Mouse (Mus musculus) ovary, adult 18-20 months (tissue): Measurements from ENCODE around the gene Eef2k.

Source experiments
- DNase-seq: peaks from one replicate; pipeline ENCODE4 v3.0.0; 2022; ENCODE audit warnings: low spot score, mixed read lengths

Eef2k gene

DNA sequence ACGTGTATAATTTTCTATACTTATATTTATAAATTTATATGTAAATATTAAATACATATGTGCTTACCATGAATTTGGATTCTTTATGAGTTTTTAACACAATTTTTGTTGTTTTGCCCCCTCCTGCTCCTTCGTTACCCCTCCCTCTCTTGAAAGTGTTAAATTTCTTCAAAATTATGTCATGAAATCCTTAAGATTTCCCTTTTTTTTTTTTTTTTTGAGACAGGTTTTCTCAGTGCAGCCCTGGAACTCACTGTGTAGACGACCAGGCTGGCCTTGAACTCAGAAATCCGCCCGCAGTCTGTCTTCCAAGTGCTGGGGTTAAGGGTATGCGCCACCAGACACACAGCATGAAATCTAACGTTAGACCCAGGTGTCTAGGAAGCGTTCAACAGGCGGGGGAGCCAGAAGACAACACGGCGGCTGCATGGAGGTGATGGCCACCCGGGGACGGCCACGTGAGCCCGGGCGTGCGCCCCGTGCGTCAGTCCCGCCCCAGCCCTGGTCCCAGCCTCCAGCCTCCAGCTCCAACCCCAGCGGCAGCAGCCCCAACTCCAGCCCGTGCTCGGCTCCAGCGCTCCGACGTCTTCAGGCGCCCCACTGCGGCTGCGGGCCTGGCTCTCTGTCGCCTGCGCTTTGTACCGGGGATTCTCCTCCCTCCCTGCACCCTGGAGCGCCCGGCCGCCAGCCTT, at the start of gene Eef2k:
Gene Eef2k (plus strand): TSS at position 487 of the 692 bp plus-strand sequence.
- peak; percentile 83 for DNase-seq

DNA sequence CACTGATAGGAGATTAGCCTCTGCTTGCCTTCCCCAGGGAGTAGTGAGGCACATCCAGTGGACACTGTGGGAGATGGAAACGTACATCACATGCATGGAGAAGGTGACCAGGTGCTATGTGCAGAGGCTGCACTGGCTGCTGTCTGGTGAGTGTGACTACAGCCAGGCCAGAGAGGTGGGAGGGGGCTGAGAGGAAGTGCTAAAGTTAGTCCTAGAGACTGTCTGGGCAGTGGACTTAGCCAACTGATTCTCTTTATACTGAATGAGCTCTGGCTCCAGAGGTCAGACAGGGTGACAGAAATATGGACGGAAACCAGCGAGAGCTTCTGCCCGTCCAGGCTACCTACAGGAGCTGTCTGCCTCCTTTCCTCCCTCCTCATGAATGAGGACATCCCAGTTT, 47.1 kb upstream of the Eef2k start:
- no peak for DNase-seq

DNA sequence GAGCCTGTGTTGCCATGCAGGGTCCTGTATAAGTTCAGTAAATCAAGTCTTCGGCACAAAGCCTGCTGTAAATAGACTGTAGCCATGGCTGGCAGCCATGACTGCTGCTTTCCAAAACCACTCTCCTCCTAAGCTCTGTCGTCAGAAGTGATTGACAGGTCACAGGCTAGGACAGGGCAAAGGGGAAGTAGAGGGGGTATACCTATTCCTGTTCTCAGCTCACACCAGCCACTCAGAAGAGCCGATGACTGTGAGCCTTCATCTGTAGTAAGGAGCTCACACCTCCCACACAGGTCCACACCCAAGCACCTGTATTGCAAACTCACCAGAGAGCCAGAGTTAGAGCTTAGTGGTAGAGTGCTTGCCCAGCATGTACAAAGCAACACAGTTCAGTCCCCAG, 46.3 kb upstream of the Eef2k start:
- no peak for DNase-seq

DNA sequence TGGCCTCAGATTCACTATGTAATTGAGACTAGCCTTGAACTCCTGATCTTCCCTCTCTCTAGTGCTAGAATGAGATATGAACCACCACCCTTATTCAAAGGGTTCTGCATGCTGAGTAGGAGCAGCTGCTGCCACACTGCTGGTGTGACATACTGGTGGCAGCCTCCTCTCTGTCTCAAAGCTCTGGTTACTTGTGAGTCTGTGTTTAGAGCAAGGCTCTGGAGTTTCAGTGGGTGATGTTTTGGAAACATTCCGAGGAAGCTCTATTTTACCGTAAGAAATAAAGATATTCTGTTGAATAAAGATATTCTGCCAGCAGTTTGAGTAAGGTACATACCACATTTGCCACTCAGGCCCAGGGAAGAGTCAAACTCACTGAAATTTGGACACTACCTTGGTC, 39.4 kb upstream of the Eef2k start:
- no peak for DNase-seq

GRCm38 (mm10) chr7:120809705-120810104, 32.9 kb upstream of the Eef2k start:
- no peak for DNase-seq

GRCm38 (mm10) chr7:120811834-120812415, 30.7 kb upstream of the Eef2k start, which contains the start of gene Gm5737:
Gene Gm5737, plus strand, starts transcription at chr7:120812365.
- no peak for DNase-seq

- no peak for DNase-seq
Observed at GRCm38 (mm10) chr7:120817552-120817951, 25.1 kb upstream of the Eef2k start.

DNA sequence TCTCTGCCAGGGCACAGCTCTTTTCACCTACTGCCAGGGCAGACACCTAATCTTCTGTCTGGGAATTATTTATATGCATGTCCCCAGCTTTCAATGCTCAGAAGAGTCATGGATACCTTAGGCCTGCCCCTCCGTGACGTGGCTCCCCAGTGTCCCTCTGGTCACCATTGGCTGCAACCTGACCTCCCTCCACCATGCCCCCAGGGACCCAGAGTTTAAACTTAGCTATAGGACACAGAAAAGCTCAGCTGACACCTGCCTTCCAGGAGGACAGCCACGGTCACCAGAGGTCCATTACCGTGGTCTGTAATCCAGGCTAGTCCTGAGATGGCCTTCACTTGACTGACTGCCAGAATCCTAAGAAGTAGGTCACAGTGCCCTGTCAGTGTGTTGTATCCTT, 23.2 kb upstream of the Eef2k start:
- DNase-seq = no peak

DNA sequence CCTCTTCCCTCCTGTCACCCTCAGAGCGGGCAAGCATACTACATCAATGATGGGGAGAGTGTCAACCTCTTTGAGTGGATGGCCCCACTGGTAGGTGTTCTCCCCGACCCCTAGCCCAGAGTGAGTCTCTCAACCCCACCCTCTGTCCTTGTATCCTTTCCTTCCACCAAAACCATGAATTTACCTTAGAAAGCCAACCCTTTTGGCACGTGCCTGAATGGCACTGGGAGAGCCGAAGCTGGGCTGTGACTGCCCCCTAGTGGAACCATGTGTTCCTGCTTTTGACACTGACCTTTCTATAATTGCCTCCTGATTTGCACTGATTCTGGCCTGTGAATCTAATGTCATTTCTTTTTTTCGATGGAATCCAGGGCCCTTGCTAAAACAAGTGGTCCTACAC, 19.4 kb upstream of the Eef2k start:
- DNase-seq = peak; percentile 27

GRCm38 (mm10) chr7:120825097-120825496, 17.5 kb upstream of the Eef2k start:
- no peak for DNase-seq

- no peak for DNase-seq
Observed at GRCm38 (mm10) chr7:120826408-120826807, 16.2 kb upstream of the Eef2k start.

GRCm38 (mm10) chr7:120830431-120831381, 11.9 kb upstream of the Eef2k start:
- DNase-seq = peak; percentile 19

- no peak for DNase-seq
Observed at GRCm38 (mm10) chr7:120834426-120834825, 8.2 kb upstream of the Eef2k start.

DNA sequence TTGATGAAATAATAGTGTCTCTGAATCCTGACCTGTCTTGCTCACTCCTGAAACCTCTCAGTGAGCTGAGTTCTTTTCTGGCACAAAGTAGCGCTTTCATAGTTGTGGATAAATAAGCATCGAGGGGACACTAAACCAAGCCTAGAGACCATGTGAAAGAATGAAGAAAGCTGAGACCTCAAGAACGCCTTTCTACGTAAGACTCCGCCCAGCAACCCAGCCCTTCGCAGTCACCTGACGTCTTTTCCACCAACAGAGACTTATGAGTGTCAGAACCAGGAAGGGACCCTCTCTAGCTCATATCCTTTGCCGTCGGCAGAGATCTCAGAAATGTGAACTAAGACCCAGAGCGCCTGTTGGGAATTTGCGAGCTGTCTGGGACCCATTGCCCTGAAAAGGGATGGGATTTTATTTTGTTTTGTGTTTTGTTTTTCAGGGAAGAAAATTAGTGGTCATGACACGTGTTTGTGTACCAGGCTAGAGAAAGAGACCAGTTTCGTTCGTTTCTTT, 7.7 kb upstream of the Eef2k start:
- DNase-seq = peak; percentile 68

DNA sequence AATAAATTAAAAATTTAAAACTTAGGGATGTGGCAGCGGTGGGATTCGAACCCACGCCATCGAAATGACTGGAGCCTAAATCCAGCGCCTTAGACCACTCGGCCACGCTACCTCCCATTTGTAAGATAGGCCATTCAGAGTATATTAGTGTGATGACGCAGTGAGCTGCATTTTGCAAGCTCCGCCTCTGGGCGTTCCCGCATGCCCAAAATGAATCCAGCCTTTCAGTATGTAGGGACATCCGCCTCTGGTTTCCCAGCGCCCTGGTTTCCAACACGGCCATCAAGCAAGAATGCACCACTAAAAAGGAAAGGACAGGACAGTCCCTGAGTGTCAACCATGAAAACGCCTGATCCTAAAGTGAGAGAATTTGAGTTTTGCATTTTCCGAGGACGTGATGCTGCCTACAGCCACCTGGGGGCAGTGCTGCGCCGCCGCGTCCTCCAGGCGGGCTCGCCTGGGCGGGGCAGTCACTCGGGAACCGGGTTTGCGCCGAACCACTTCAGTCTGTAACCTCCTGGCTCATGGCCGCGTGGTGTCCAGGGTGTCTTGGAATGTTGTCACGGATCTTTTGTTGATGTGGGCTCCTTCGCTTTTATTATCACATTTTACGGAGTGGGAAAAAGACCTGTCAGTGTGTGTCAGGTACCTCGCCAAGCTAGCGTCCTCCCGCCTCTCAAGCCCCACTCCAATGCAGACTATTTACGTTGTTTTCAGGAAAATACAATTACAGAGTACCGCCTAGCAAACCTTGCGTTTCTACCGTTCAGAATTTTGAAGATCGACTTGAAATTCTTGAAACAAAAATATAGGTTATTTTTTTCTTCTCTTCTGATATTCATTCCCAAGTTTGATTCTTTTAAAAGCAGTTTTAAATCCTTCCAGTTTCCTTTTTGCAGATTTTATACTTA, 6.9 kb upstream of the Eef2k start:
- DNase-seq = peak; percentile 81

GRCm38 (mm10) chr7:120836361-120836760, 6.3 kb upstream of the Eef2k start:
- no peak for DNase-seq

GRCm38 (mm10) chr7:120838436-120839160, 4.0 kb upstream of the Eef2k start:
- DNase-seq = peak; percentile 63

DNA sequence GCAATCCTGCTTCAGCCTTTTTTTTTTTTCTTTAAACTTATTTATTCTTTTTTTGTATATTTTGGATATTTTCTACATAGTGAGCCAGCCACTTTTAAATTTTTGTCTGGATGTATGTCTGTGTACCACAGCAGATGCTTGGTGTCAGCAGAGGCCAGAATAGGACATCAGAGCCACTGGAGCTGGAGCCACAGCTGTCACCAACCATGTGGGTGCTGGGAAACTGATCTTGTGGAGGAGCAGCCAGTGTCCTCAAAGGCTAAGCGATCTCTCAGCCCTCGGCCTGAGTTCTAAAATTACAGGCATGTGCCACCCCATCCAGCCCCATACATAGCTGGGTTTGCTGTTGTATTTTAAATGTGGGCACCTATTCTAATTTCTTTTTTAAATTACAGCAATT, 2.8 kb upstream of the Eef2k start:
- DNase-seq = no peak

DNA sequence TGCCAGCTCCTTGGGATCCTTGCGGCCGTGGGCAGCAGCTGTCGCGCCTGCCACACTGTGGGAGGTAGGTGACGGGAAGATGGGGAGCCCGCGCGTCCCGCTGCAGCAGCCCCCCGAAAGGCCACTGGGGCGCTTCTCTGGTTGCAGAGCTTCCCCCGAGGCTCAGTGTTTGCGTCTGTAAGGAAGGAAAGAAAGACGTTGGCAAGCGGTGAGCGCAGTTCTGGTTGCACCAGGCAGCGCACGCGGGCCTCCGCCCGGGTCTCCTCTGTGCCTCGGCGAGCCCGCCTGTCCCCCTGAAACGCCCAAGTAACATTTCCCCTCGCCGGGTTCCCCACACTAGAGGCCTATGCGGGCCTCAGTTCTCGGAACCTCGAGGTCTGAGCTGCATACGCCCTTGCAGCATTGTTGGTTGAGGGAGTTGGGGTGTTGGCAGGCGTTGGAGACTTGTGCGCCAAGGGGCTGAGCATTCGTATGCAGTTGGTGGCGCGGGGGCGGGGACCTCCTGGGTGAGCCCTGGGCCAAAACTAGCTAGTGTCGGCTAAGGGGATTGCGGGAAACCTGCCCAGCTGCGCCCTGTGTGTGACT, 498 bp downstream of the Eef2k start:
- peak; percentile 75 for DNase-seq

DNA sequence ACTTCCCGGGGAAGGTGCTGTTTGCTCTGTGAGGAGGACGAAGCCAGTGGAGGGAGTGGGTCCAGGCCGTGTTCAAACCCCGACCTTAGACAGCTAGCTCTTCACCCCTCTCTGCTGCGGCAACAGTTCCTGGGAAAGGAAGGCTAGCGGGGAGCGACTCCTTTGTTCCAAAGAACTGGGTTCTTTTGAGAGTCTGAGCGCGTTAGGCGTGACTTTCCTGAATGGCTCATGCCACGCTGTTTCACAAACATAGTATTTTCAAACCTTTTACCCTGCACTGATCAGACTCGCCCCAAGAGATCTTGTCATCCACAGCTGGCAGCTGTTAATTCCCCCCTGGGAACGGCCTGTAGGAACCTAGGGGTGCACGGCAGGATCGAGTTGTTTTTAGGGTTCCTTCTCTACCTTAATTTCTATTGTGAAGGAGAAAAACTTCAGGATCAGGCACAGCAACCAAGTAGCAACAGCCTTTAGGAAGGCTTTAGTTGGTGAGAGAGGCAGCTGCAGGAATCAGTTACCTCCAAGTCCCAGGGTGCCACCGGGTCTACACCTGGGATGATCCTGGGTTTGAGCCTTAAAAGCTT, 1.3 kb downstream of the Eef2k start:
- no peak for DNase-seq
